Mouse (Mus musculus): ENCODE data around the gene Gnaq.

The Gnaq gene

DNA sequence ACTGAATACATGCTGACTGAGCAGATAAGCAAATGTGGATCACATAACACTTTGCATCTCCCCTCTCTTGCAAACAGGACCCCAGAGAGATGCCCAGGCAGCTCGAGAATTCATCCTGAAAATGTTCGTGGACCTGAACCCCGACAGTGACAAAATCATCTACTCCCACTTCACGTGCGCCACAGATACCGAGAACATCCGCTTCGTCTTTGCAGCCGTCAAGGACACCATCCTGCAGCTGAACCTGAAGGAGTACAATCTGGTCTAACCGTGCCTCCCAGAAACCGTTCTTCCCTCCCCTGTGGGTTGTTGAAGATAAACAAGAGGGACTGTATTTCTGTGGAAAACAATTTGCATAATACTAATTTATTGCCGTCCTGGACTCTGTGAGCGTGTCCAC lies 250.5 kb downstream of the Gnaq start:
- DNase-seq = no peak

DNA sequence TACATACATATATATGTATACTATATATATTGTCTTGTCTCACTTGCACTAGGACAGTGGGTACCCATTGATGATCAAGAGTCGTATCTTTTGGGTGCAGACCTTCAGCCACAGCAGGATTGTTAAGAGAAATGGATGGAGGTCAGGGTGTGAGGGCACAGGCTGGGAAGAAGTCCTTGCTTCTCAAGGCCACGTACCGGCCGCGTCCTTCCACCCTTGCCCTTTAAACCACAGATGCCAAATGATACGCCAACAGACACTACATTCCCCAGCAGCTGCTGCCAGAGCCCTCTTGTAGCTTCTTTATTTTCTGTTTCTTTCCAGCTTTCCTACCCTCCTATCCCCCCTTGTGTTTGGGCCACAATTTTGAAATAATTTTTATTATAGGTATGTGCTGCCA lies 251.5 kb downstream of the Gnaq start:
- DNase-seq = no peak

DNA sequence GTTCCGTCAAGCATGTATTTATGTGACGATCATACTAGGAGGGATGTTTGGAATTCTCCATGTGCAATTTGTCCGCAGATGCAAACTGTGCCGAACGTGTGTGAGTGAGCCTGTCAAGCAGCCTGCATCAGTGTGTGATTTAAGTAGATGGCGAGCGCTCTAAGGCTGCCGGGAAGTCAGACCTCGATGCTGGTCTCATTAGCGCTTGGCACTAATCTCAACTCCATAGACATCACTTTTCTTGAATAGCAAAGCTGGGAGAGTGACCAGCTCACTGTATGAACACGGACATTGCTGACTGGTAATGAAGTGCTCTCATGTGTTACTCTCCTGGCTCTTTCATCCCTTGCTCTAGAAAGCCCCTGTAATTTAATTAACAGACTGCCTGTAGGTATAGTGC lies 252.3 kb downstream of the Gnaq start:
- no peak for DNase-seq

GRCm38 (mm10) chr19:16386514-16386913 lies 253.9 kb downstream of the Gnaq start:
- no peak for DNase-seq

GRCm38 (mm10) chr19:16390192-16390795 lies 257.7 kb downstream of the Gnaq start:
- DNase-seq = no peak

DNA sequence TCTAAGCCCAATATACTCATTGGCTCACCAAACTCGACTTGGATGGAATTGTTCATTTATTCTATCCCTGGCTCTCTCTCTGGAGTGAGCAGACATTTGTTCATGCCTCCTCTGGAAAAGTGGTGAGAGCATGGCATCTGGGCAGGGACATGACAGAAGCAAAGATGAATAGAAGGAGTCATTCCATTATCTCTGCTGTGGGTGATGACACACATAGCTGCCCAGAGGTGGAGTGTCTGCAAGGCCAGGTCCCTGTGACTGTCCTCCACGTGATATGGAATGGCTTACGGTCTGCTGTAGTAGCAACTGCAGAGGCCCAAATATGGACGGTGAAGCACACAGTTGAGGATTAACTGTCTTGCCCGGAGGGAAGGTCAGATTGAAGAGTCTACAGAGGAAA lies 261.8 kb downstream of the Gnaq start:
- DNase-seq = no peak

DNA sequence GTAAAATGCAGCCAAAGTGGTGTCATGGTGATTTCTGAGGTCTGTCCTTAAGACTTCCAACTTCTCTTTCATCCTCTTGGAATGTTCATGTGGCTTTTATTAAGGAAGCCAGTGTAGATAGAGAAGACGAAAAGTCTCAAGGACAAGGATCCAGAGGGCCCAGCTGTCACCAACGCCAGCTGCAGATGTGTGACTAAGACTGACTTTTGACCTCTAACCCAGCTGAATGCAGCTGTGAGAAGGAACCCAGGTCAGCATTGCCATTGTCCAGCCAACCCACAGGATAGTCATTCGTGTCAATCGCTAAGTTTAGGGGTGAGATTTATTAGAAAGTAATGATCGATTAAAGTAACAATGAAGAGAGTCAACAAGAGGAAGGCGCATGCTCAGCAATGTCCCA lies 270.5 kb downstream of the Gnaq start:
- DNase-seq = no peak

DNA sequence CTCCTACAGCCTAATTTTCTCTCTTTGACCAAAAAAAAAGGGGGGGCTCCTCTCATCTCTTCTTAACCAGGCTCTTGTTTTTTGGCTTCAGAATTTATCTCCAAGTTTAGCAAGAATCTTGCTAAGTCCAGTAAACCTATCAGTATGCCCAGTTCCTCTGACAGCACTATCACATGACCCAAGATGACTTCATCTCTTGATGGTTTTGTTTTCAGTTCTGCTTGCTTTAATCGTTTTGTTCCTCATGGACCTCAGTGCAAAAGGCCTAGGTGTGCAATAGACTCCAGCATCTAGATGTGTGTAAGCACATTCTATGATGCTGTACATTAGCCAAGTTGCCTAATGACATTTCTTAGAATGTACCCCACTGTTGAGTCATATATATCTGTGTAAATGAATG lies 275.1 kb downstream of the Gnaq start:
- DNase-seq = no peak

DNA sequence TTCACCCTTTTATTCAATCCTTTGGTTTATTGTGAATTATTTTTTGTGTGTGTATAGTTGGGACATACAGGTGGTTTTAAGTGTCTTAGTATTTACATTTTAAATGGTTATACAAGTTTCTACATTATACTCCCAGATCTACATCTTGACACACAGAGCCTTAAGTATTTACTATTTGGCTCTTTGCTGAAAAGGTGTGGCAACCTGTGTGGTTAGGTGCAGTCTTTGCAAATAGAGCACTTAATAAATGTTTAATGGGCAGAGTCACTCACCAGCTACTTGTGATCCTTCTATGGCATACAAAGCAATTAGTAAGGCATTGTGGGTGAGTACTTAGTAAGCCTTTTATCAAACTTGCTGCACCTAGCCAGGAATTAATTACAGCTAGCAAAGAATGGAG lies 278.7 kb downstream of the Gnaq start:
- no peak for DNase-seq

GRCm38 (mm10) chr19:16418086-16418663 lies 285.5 kb downstream of the Gnaq start:
- DNase-seq = no peak

DNA sequence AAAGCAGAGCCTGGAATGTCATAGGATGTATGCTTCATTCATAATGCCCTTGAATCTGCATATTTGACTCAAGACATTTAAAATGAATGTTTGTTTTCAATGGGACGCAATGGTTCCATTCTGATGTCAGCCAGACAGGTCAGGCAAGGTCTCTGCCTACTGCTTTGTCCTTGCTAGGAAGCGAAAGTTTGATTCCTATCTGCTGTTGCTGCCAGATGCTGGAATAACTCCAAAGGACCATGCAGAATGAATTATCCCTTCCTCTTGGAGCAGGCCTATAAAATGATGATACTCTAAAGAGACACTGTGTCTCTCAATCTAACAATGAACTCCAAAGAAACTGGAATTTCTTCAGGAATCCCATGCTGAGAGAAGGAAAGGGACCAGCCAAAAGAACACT lies 293.0 kb downstream of the Gnaq start:
- no peak for DNase-seq

DNA sequence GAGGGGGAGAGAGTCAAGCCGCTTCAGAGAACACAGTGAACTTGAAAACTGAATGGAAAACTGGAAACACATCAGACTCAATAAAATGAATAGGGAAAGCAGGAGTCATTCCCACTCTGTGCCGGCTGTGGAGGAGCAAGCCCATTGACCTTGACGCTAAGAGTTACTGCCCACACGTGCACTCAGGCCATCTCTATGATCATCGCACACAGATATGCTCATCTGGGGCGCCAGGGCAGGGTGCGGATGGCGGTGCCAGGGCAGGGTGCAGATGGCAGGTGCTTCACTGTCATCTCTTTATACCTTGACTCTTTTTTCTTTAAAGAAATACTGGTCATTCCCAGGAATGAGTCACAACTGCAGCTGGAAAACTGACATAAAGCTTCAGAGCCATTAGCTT lies 298.7 kb downstream of the Gnaq start:
- no peak for DNase-seq

- DNase-seq = no peak
Observed at GRCm38 (mm10) chr19:16434879-16435278, 302.2 kb downstream of the Gnaq start.

DNA sequence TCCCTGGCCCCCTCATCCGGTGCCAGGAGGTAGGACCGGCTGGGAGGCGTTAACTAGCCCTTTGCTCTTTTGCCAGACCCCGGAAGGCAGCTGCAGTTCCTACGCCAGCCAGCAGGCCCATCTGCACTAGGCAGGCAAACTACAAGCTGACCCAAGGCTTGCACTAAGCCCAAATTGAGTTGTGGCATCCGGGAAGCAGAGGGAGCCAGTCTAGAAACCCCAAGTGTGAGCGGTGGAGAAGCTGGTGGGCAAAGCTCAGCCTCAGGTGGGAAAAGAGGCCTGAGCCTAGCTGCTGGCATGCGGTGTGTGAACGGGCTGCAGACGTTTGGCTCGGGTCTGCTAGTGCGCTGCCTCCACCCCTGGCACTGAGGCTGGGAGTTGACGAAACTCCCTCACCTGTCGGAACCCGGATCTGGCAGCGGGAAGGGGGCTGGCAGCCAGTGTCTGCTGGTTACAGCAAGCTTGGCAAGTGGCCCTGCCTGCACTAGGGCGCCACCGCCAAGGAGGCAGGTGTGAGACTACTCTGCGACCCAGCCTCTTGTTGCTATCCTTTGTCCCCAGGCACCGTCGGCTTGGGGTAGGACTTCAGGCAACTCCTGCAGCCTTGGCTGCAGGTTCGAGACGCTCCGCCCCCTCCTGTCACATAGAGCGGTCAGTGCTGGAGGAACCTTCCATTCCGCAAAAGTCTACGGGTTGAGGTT lies 303.1 kb downstream of the Gnaq start, which contains the start of gene Gna14:
TSS of gene Gna14 (plus strand) at position 232 of the 701 bp plus-strand sequence.
- DNase-seq = peak; percentile 37 to 68

DNA sequence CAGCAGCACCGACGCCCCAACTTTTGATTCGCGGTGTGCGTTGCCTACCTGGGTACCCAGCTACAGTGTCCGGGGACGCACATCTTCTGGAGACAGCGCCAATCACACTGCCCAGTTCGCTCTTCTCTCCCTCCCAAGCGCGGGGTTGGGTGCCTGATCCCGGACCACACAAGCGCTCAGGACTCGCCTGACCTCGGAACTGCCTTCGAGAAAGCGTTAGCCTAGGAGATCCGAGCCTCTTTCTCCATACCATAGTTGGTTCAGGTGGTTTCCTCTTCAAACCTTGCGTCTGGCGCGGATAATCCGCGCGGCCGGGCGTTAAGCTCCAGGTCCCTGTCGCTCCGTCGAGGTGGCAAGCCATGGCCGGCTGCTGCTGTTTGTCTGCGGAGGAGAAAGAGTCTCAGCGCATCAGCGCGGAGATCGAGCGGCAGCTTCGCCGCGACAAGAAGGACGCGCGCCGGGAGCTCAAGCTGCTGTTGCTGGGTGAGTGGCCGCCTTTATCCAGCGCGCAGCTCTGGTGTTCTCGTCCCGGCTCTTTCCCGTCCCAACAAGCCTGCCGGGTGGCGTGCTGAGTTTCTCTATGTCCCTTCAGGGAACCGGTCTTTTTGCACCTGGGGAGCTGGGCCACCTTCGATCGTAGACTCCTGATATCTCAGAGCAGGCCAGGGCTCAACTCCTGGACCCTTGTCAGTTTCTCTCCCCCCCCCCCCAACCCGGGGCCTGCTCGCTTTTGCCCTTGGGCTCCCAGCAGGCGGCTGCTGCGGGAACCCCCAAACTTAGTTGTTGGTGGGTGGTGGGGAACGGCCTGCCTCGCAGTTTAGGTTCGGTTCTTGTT lies 303.9 kb downstream of the Gnaq start:
- DNase-seq = no peak
